Mouse (Mus musculus) CH12.LX (cell line): Measurements from ENCODE around the gene 4933427D14Rik. TPM values are rescaled to one million over a fixed set of nuclear protein-coding genes. Genes with fewer than 3 reads are reported as not detected.

ENCODE experiments used
- DNase-seq: peaks from one replicate; pipeline ENCODE4 v3.0.0-alpha.2; 2013; ENCODE audit errors: extremely low read depth
- H3K27ac ChIP-seq: 2 replicates; pipeline ENCODE4 v1.5.1; 2012; ENCODE audit warnings: low read depth, mild to moderate bottlenecking, control low read depth, moderate library complexity; ENCODE audit not compliant: insufficient read depth
- H3K27me3 ChIP-seq: replicated peaks from 2 replicates; pipeline ENCODE3; 2012; ENCODE audit warnings: inconsistent platforms
- H3K36me3 ChIP-seq, 2 experiments: replicated peaks in 1 of 2; 2 replicates each; pipeline versions ENCODE3 to v1.6.1; 2012; ENCODE audit warnings: inconsistent platforms in 1 of 2, low read length in 1 of 2, mild to moderate bottlenecking in 1 of 2, mixed read lengths in 1 of 2, moderate library complexity in 1 of 2; ENCODE audit not compliant: control insufficient read depth in 1 of 2, insufficient read depth in 1 of 2
- H3K4me1 ChIP-seq, 2 experiments: 2 replicates each; pipeline ENCODE4 v1.6.1; 2012; ENCODE audit warnings: inconsistent platforms in 1 of 2, moderate library complexity in 1 of 2; ENCODE audit not compliant: insufficient read depth in 2 of 2, control insufficient read depth in 1 of 2
- H3K4me2 ChIP-seq: 2 replicates; pipeline ENCODE4 v1.6.1; 2012; ENCODE audit warnings: low read depth, mild to moderate bottlenecking, control low read depth; ENCODE audit not compliant: poor library complexity, insufficient read depth, severe bottlenecking
- H3K4me3 ChIP-seq, 3 experiments: fragments of 150-350 bp in 1 of 3; sonication (generic) in 1 of 3; replicated peaks in 1 of 3; 2 replicates each; pipeline versions ENCODE3 to v1.5.1; 2011 to 2012; ENCODE audit warnings: low read depth in 2 of 3, low read length in 2 of 3, mild to moderate bottlenecking in 2 of 3, moderate library complexity in 2 of 3, control low read depth in 1 of 3, improper control_type of control experiment in 1 of 3, inconsistent platforms in 1 of 3, mixed read lengths in 1 of 3; ENCODE audit not compliant: poor library complexity in 1 of 3
- H3K79me2 ChIP-seq: replicated peaks from 2 replicates; pipeline ENCODE4 v1.6.1; 2012; ENCODE audit warnings: mild to moderate bottlenecking, moderate library complexity; ENCODE audit not compliant: control insufficient read depth, poor library complexity, insufficient read depth, severe bottlenecking; ENCODE audit errors: extremely low read depth
- H3K9ac ChIP-seq: 2 replicates; pipeline ENCODE4 v1.6.1; 2012; ENCODE audit warnings: low read depth, mild to moderate bottlenecking, control low read depth, moderate library complexity; ENCODE audit not compliant: insufficient read depth
- H3K9me3 ChIP-seq: replicated peaks from 2 replicates; pipeline ENCODE3; 2012; ENCODE audit warnings: low read length, inconsistent platforms, mixed read lengths
- BHLHE40 ChIP-seq: IDR thresholded peaks from 2 replicates; pipeline ENCODE4 v1.6.1; 2011; ENCODE audit warnings: mild to moderate bottlenecking, low read depth, low read length, improper control_type of control experiment
- CHD2 ChIP-seq: IDR thresholded peaks from 2 replicates; pipeline ENCODE4 v1.6.1; 2011; ENCODE audit warnings: low read length, improper control_type of control experiment
- CTCF ChIP-seq, 2 experiments: IDR thresholded peaks in 1 of 2; conservative IDR thresholded peaks in 1 of 2; 2 replicates each; pipeline ENCODE4 v1.5.1; 2011 to 2012; ENCODE audit warnings: low read depth in 2 of 2, low read length in 2 of 2, improper control_type of control experiment in 1 of 2, inconsistent platforms in 1 of 2, mild to moderate bottlenecking in 1 of 2, moderate library complexity in 1 of 2
- ELF1 ChIP-seq: IDR thresholded peaks from 2 replicates; pipeline ENCODE4 v1.6.1; 2014; ENCODE audit warnings: low read depth, mild to moderate bottlenecking, inconsistent platforms, low read length, improper control_type of control experiment
- EP300 ChIP-seq: IDR thresholded peaks from 2 replicates; pipeline ENCODE4 v1.6.1; 2011; ENCODE audit warnings: low read length, improper control_type of control experiment
- GABPA ChIP-seq: IDR thresholded peaks from 2 replicates; pipeline ENCODE4 v1.6.1; 2012; ENCODE audit warnings: low read depth, low read length, improper control_type of control experiment, inconsistent platforms; ENCODE audit not compliant: insufficient replicate concordance
- IRF4 ChIP-seq: IDR thresholded peaks from 2 replicates; pipeline ENCODE4 v1.6.1; 2014; ENCODE audit warnings: low read depth, mild to moderate bottlenecking, inconsistent platforms, low read length, improper control_type of control experiment
- JUN ChIP-seq: IDR thresholded peaks from 2 replicates; pipeline ENCODE4 v1.6.1; 2011; ENCODE audit warnings: low read depth, mild to moderate bottlenecking, low read length, improper control_type of control experiment, moderate library complexity; ENCODE audit not compliant: insufficient read depth
- JUND ChIP-seq: conservative IDR thresholded peaks from 2 replicates; pipeline ENCODE4 v1.6.1; 2011; ENCODE audit warnings: low read depth, low read length, improper control_type of control experiment
- KAT2A ChIP-seq: IDR thresholded peaks from 2 replicates; pipeline ENCODE4 v1.6.1; 2012; ENCODE audit warnings: low read length, improper control_type of control experiment, inconsistent platforms; ENCODE audit not compliant: insufficient replicate concordance
- MAFK ChIP-seq: IDR thresholded peaks from 2 replicates; pipeline ENCODE4 v1.6.1; 2011; ENCODE audit warnings: low read length, improper control_type of control experiment; ENCODE audit not compliant: insufficient replicate concordance
- MAX ChIP-seq: IDR thresholded peaks from 2 replicates; pipeline ENCODE4 v1.6.1; 2011; ENCODE audit warnings: low read length, improper control_type of control experiment
- MAZ ChIP-seq: IDR thresholded peaks from 2 replicates; pipeline ENCODE4 v1.6.1; 2012; ENCODE audit warnings: low read depth, mild to moderate bottlenecking, inconsistent platforms, low read length, improper control_type of control experiment, moderate library complexity
- MEF2A ChIP-seq: IDR thresholded peaks from 2 replicates; pipeline ENCODE4 v1.6.1; 2014; ENCODE audit warnings: low read depth, mild to moderate bottlenecking, inconsistent platforms, low read length, improper control_type of control experiment, borderline replicate concordance
- MYC ChIP-seq: IDR thresholded peaks from 2 replicates; pipeline ENCODE4 v1.6.1; 2011; ENCODE audit warnings: low read depth, mild to moderate bottlenecking, improper control_type of control experiment, low read length
- NELFE ChIP-seq: IDR thresholded peaks from 2 replicates; pipeline ENCODE4 v1.6.1; 2011; ENCODE audit warnings: low read depth, low read length, improper control_type of control experiment
- PAX5 ChIP-seq: IDR thresholded peaks from 2 replicates; pipeline ENCODE4 v1.6.1; 2012; ENCODE audit warnings: low read length, inconsistent platforms, mixed read lengths
- POLR2A ChIP-seq: IDR thresholded peaks from 2 replicates; pipeline ENCODE4 v1.6.1; 2011; ENCODE audit warnings: low read depth, mild to moderate bottlenecking, improper control_type of control experiment, low read length
- POLR2AphosphoS2 ChIP-seq: IDR thresholded peaks from 2 replicates; pipeline ENCODE4 v1.6.1; 2011; ENCODE audit warnings: low read depth, low read length, improper control_type of control experiment
- RAD21 ChIP-seq: IDR thresholded peaks from 2 replicates; pipeline ENCODE4 v1.6.1; 2011; ENCODE audit warnings: low read depth, mild to moderate bottlenecking, low read length, improper control_type of control experiment, moderate library complexity
- SIN3A ChIP-seq: IDR thresholded peaks from 2 replicates; pipeline ENCODE4 v1.6.1; 2012; ENCODE audit warnings: low read length, improper control_type of control experiment, inconsistent platforms
- SMC3 ChIP-seq: IDR thresholded peaks from 2 replicates; pipeline ENCODE4 v1.6.1; 2011; ENCODE audit warnings: low read depth, low read length, improper control_type of control experiment
- TCF12 ChIP-seq: IDR thresholded peaks from 2 replicates; pipeline ENCODE4 v1.6.1; 2014; ENCODE audit warnings: low read depth, mild to moderate bottlenecking, inconsistent platforms, low read length, improper control_type of control experiment
- UBTF ChIP-seq: IDR thresholded peaks from 2 replicates; pipeline ENCODE4 v1.6.1; 2012; ENCODE audit warnings: low read depth, mild to moderate bottlenecking, inconsistent platforms, low read length, improper control_type of control experiment, moderate library complexity
- USF1 ChIP-seq: IDR thresholded peaks from 2 replicates; pipeline ENCODE4 v1.6.1; 2014; ENCODE audit warnings: low read depth, mild to moderate bottlenecking, inconsistent platforms, low read length, improper control_type of control experiment
- ZC3H11A ChIP-seq: IDR thresholded peaks from 2 replicates; pipeline ENCODE4 v1.6.1; 2012; ENCODE audit warnings: low read depth, mild to moderate bottlenecking, inconsistent platforms, low read length, improper control_type of control experiment
- ZKSCAN1 ChIP-seq: IDR thresholded peaks from 2 replicates; pipeline ENCODE4 v1.6.1; 2012; ENCODE audit warnings: low read depth, inconsistent platforms, low read length, improper control_type of control experiment, borderline replicate concordance
- ZMIZ1 ChIP-seq: IDR thresholded peaks from 2 replicates; pipeline ENCODE4 v1.6.1; 2012; ENCODE audit warnings: low read depth, mild to moderate bottlenecking, inconsistent platforms, low read length, improper control_type of control experiment
- dilution Hi-C: fragments of 300-500 bp; cut with MboI; formaldehyde crosslinking; loops from 2 replicates; pipeline ENCODE4 v1.14.3; 2020; ENCODE audit warnings: low sequenced_read_pairs; ENCODE audit not compliant: extremely low pct_unique_long_range_greater_than_20kb, extremely low pct_ligation_motif_present
- in situ Hi-C: fragments of 300-500 bp; cut with MboI; formaldehyde crosslinking; loops from 3 replicates; pipeline ENCODE4 v1.14.3; 2019; ENCODE audit warnings: low sequenced_read_pairs, low pct_ligation_motif_present, low pct_unique_long_range_greater_than_20kb, mixed read lengths
- polyA plus RNA-seq: library from polyadenylated mRNA; unstranded; fragments of >175 nt; gene quantifications from 2 replicates; pipeline ENCODE4 v1.2.1, GENCODE M21; 2012; ENCODE audit warnings: low read depth; ENCODE audit not compliant: insufficient read length
- total RNA-seq, 2 experiments: library from RNA; depleted of rRNA; stranded (reverse); fragments of 300-350 nt in 1 of 2; fragments of >200 nt in 1 of 2; gene quantifications; 2 replicates each; pipeline ENCODE4 v1.2.3; 2012 to 2014

Gene 4933427D14Rik
- total and polyA plus RNA-seq, 3 experiments, result 6.8 to 9.3 (median 7.8) TPM

- no peak overlapping the region for H3K4me3 ChIP-seq
- no peak for TF ChIP-seq SMC3
- no peak for TF ChIP-seq MAFK
- TF ChIP-seq POLR2AphosphoS2, result no peak
- TF ChIP-seq CHD2, result no peak
- TF ChIP-seq UBTF, result no peak
- TF ChIP-seq MYC, result no peak
- TF ChIP-seq BHLHE40, result no peak
- TF ChIP-seq MAX, result no peak
- TF ChIP-seq ZKSCAN1, result no peak
- no peak for TF ChIP-seq EP300
- TF ChIP-seq CTCF (conservative IDR thresholded peaks at IDR 0.05 in 1 of 2, IDR thresholded peaks at IDR 0.05 in 1 of 2; ENCODE audit: low read depth in 2 of 2, low read length in 2 of 2), result no peak
- no peak for TF ChIP-seq TCF12
- no peak for TF ChIP-seq ZC3H11A
- no peak for TF ChIP-seq RAD21
- TF ChIP-seq POLR2A, result no peak
- no peak for TF ChIP-seq JUND
- no peak for TF ChIP-seq ZMIZ1
- TF ChIP-seq MAZ, result no peak
- TF ChIP-seq ELF1, result no peak
- H3K4me2 ChIP-seq, result no peak overlapping the region
- H3K36me3 ChIP-seq, result peaks cover 45 to 83% of the 10 kb centered on the region in 2 experiments
- dilution Hi-C loops (no loop called here), in situ Hi-C loops (no loop called here)
- no peaks in the 10 kb centered on the region for H3K9me3 ChIP-seq
- H3K4me1 ChIP-seq, result no peaks in the 10 kb centered on the region
- no peak overlapping the region for H3K9ac ChIP-seq
- no peak overlapping the region for H3K27ac ChIP-seq
- no peaks in the 10 kb centered on the region for H3K27me3 ChIP-seq
- DNase-seq, result no peak
- H3K79me2 ChIP-seq, result no peaks in the 10 kb centered on the region
Observed at GRCm38 (mm10) chr11:72169871-72170270, 37.4 kb downstream of the 4933427D14Rik start.

GRCm38 (mm10) chr11:72163198-72163597 lies 44.1 kb downstream of the 4933427D14Rik start:
- Histone ChIP-seq H3K27me3 (no peaks in the 10 kb centered on the region), H3K4me1 (peaks cover 2 to 6% of the 10 kb centered on the region in 2 experiments; a peak in 2 of 4 replicates), H3K9me3 (no peaks in the 10 kb centered on the region), H3K36me3 (peaks cover 29 to 78% of the 10 kb centered on the region in 2 experiments)
- dilution Hi-C loops, result no loop called here
- TF ChIP-seq GABPA (no peak), ZC3H11A (no peak), POLR2A (no peak), SMC3 (no peak), SIN3A (no peak), USF1 (no peak), MEF2A (no peak), CTCF (conservative IDR thresholded peaks at IDR 0.05 in 1 of 2, IDR thresholded peaks at IDR 0.05 in 1 of 2; ENCODE audit: low read depth in 2 of 2, low read length in 2 of 2) (no peak), KAT2A (no peak), JUN (no peak), PAX5 (no peak), TCF12 (no peak), BHLHE40 (no peak), UBTF (no peak), IRF4 (no peak), NELFE (no peak)
- TF ChIP-seq, all 38 proteins: peak for 0
- in situ Hi-C loops, result no loop called here
- H3K4me2 ChIP-seq, result no peak overlapping the region
- no peaks in the 10 kb centered on the region for H3K79me2 ChIP-seq
- no peak overlapping the region for H3K4me3 ChIP-seq
- H3K27ac ChIP-seq, result no peak overlapping the region
- no peak for DNase-seq
- no peak overlapping the region for H3K9ac ChIP-seq
